ENCODE assay signal across 14 mouse cellular contexts in the genomic region with DNA sequence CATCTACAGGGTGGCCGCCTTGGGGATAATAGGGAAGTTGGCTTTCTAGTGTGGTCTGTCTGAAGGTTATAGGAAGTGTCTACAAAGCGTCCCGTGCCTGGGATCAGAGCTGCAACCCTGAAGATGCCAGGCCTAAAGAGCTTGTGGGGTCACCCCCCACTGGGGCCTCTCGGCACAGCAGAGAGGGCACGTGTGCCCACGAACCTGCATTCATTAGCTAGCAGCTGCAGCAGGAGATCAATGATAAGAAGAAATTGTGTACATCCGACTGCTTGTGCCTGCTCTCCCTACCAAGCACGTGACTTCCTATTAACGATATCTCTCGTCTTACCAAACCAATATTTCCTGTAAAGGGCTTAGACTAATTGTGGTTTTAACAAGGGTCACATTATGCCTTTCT.
A peak's percentile ranks its signal among the peaks of the same experiment; 100 is the strongest.
DNase-seq lines count a peak whose midpoint lies in the region; ATAC-seq lines count a peak whose summit lies in the region.
"Had no signal": no experiment of that assay in that cellular context is flagged by ENCODE, and none has a peak within 500 bp of the region (broad histone marks: within the 10 kb centered on the region; RNA-seq: fewer than 3 reads in every experiment).

No protein-coding gene starts in this region.

- H3K4me2 ChIP-seq in liver, embryonic 12.5 days: peak overlapping the region; percentile 19; the same call in 1 of the 2 replicates
- H3K4me2 ChIP-seq: intestine, embryonic 15.5 days had no signal

- H3K27ac ChIP-seq in liver, embryonic 12.5 days: no peak overlapping the region
- H3K27ac ChIP-seq in hindbrain, embryonic 10.5 days: no peak overlapping the region
- H3K27ac ChIP-seq: heart, adult 2 months; intestine, embryonic 15.5 days had no signal

- H3K36me3 ChIP-seq in liver, embryonic 12.5 days: no peaks in the 10 kb centered on the region
- no peaks in the 10 kb centered on the region for H3K36me3 ChIP-seq in hindbrain, embryonic 10.5 days
- H3K36me3 ChIP-seq: intestine, embryonic 15.5 days had no signal

- no peak overlapping the region for H3K9ac ChIP-seq in liver, embryonic 12.5 days
- H3K9ac ChIP-seq: intestine, embryonic 15.5 days had no signal

- ATAC-seq in liver, embryonic 12.5 days: peak; percentile 55
- ATAC-seq in monocyte, adult 5-6 weeks (replicated peaks; ENCODE audit: insufficient number of reproducible peaks, low FRiP score, low TSS enrichment, poor library complexity, severe bottlenecking): peak; percentile 61
- ATAC-seq: intestine, embryonic 15.5 days had no signal

- no peaks in the 10 kb centered on the region for H3K27me3 ChIP-seq in liver, embryonic 12.5 days (replicated peaks)
- no peaks in the 10 kb centered on the region for H3K27me3 ChIP-seq in hindbrain, embryonic 10.5 days (ENCODE audit: insufficient read depth, poor library complexity, severe bottlenecking)
- H3K27me3 ChIP-seq: intestine, embryonic 15.5 days had no signal

- DNase-seq in retina, postnatal 1 day: peak; percentile 24
- no peak for DNase-seq in retina, embryonic 14.5 days (ENCODE audit: low spot score)
- DNase-seq in embryo, embryonic 11 days: no peak
- DNase-seq in hindbrain, embryonic 10.5 days (ENCODE audit: low spot score): no peak
- no peak for DNase-seq in cerebellum, postnatal 36 days
- no peak for DNase-seq in left cerebral cortex, postnatal 14 days (ENCODE audit: low spot score in 2 of 2)
- DNase-seq: heart, adult 2 months; heart, postnatal 14 days; kidney, postnatal 14 days; layer of hippocampus, postnatal 36 days had no signal

- H3K4me1 ChIP-seq in liver, embryonic 12.5 days: peaks cover 7% of the 10 kb centered on the region; the same call in 1 of the 2 replicates
- H3K4me1 ChIP-seq in hindbrain, embryonic 10.5 days (replicated peaks): no peaks in the 10 kb centered on the region
- H3K4me1 ChIP-seq: intestine, embryonic 15.5 days had no signal

- intact Hi-C loops in left cerebral cortex, postnatal 14 days (cut with DNase I): no loop called here

- WGBS in liver, embryonic 12.5 days (ENCODE audit: insufficient replicate concordance): 11% methylated on average over 10 of the region's 10 CpGs
- 80% methylated on average over 10 of the region's 10 CpGs for WGBS in hindbrain, embryonic 10.5 days

- H3K9me3 ChIP-seq in liver, embryonic 12.5 days (replicated peaks): no peaks in the 10 kb centered on the region
- no peaks in the 10 kb centered on the region for H3K9me3 ChIP-seq in hindbrain, embryonic 10.5 days
- H3K9me3 ChIP-seq: intestine, embryonic 15.5 days had no signal

- H3K4me3 ChIP-seq in liver, embryonic 12.5 days: no peak overlapping the region
- no peak overlapping the region for H3K4me3 ChIP-seq in hindbrain, embryonic 10.5 days
- H3K4me3 ChIP-seq: erythroblast, embryonic 14.5 days; heart, adult 2 months; intestine, embryonic 15.5 days had no signal
